Mouse (Mus musculus) left cerebral cortex, adult 2 months (tissue): ENCODE data around the gene Dop1b. TPM values are rescaled to one million over a fixed set of nuclear protein-coding genes. Genes with fewer than 3 reads are reported as not detected.
"Not testable (repeated sequence)": the region's sequence is repeated elsewhere in the genome, so short reads cannot be mapped to it uniquely, and the experiment has no call there.

Experiments
- DNase-seq, 2 experiments: peaks; one replicate each; pipeline ENCODE4 v3.0.0; 2021 to 2022; ENCODE audit warnings: low spot score in 2 of 2, mixed read lengths in 1 of 2; ENCODE audit errors: extremely low spot score in 1 of 2
- H3K27ac ChIP-seq: fragments of 200-600 bp; 2 replicates; pipeline ENCODE4 v1.8.1; 2022
- H3K4me3 ChIP-seq: fragments of 200-600 bp; 2 replicates; pipeline ENCODE4 v1.8.1; 2022
- CTCF ChIP-seq: fragments of 200-600 bp; IDR thresholded peaks from 2 replicates; pipeline ENCODE4 v1.8.1; 2022; ENCODE audit warnings: antibody characterized with exemption, mild to moderate bottlenecking, moderate library complexity
- intact Hi-C: fragments of 180-260 bp; cut with DNase I; formaldehyde crosslinking; loops from one replicate; pipeline ENCODE4 v1.15.1; 2025
- long read RNA-seq, 2 experiments: library from polyadenylated mRNA; stranded (forward); transcript quantifications; one replicate each; pipeline ENCODE4 v2.0.0; 2021; ENCODE audit warnings: borderline mapping rate in 2 of 2
- total RNA-seq, 2 experiments: library from RNA; stranded (reverse); gene quantifications; 2 replicates each; pipeline ENCODE4 v1.2.3; 2021

Gene Dop1b
- 100 to 1,000 TPM in 1 of 2 experiments, 10 to 100 TPM in 1; 98.5 to 117 TPM for total RNA-seq
- long read RNA-seq, experiment 1, full-length matches to known transcripts: 9 of 54 reads
- long read RNA-seq, experiment 1, partial matches to known transcripts: 26 of 54 reads
- long read RNA-seq, experiment 1, other reads (novel, unspliced or antisense): 19 of 54 reads
- long read RNA-seq, experiment 2, full-length matches to known transcripts: 9 of 42 reads
- long read RNA-seq, experiment 2, partial matches to known transcripts: 9 of 42 reads
- long read RNA-seq, experiment 2, other reads (novel, unspliced or antisense): 24 of 42 reads

- DNase-seq: peak; percentile 98 to 99
- TF ChIP-seq CTCF: no peak
- peak within 1 kb of the TSS; percentile 85 for H3K4me3 ChIP-seq
- intact Hi-C loops: no loop called here
- H3K27ac ChIP-seq: peak within 1 kb of the TSS; percentile 88
Measured at GRCm38 (mm10) chr16:93711411-93712188, at the start of gene Dop1b. Gene Dop1b, plus strand, starts transcription at chr16:93711904.

GRCm38 (mm10) chr16:93667976-93668375 lies 43.7 kb upstream of the Dop1b start:
- H3K4me3 ChIP-seq: no peak overlapping the region
- intact Hi-C loops: no loop called here
- no peak for DNase-seq
- no peak for TF ChIP-seq CTCF
- H3K27ac ChIP-seq: no peak overlapping the region

- no peak for DNase-seq
- no peak overlapping the region for H3K4me3 ChIP-seq
- H3K27ac ChIP-seq: no peak overlapping the region
- intact Hi-C loops: no loop called here
- TF ChIP-seq CTCF: no peak
Measured at GRCm38 (mm10) chr16:93669521-93669920, 42.2 kb upstream of the Dop1b start.

- DNase-seq, H3K27ac ChIP-seq, H3K4me3 ChIP-seq: not testable (repeated sequence)
- intact Hi-C loops: loop anchor here (5.0 kb wide), 1 partner anchor 53 kb away; no protein-coding TSS in a partner anchor
Measured at GRCm38 (mm10) chr16:93670466-93670865, 41.2 kb upstream of the Dop1b start.

GRCm38 (mm10) chr16:93671064-93671463 lies 40.6 kb upstream of the Dop1b start:
- TF ChIP-seq CTCF: peak; percentile 33
- Histone ChIP-seq H3K27ac (no peak overlapping the region), H3K4me3 (no peak overlapping the region)
- intact Hi-C loops: loop anchor here (5.0 kb wide), 1 partner anchor 54 kb away; no protein-coding TSS in a partner anchor
- DNase-seq: no peak

- no peak for DNase-seq
- Histone ChIP-seq H3K27ac (no peak overlapping the region), H3K4me3 (no peak overlapping the region)
- TF ChIP-seq CTCF: no peak
- intact Hi-C loops: no loop called here
Measured at GRCm38 (mm10) chr16:93676376-93676775, 35.3 kb upstream of the Dop1b start.

GRCm38 (mm10) chr16:93678206-93678605 lies 33.5 kb upstream of the Dop1b start:
- Histone ChIP-seq H3K27ac (no peak overlapping the region), H3K4me3 (no peak overlapping the region)
- no peak for DNase-seq
- TF ChIP-seq CTCF: no peak; the same call in 1 of the 2 replicates
- intact Hi-C loops: no loop called here

- no peak for DNase-seq
- no peak for TF ChIP-seq CTCF
- Histone ChIP-seq H3K4me3 (no peak overlapping the region), H3K27ac (no peak overlapping the region)
- intact Hi-C loops: no loop called here
Measured at GRCm38 (mm10) chr16:93679165-93679564, 32.5 kb upstream of the Dop1b start.

- no peak for DNase-seq
- Histone ChIP-seq H3K27ac (no peak overlapping the region), H3K4me3 (peak overlapping the region; percentile 58)
- no peak for TF ChIP-seq CTCF
- intact Hi-C loops: loop anchor here (10.0 kb wide), 2 partner anchors 83 to 233 kb away; no protein-coding TSS in a partner anchor
Measured at GRCm38 (mm10) chr16:93682156-93682688, 29.5 kb upstream of the Dop1b start.

- TF ChIP-seq CTCF: peak; percentile 51
- intact Hi-C loops: loop anchor here (10.0 kb wide), 2 partner anchors 82 to 232 kb away; no protein-coding TSS in a partner anchor
- H3K27ac ChIP-seq: peak within 1 kb of the TSS; percentile 77
- DNase-seq: peak; percentile 64 to 79
- H3K4me3 ChIP-seq: peak within 1 kb of the TSS; percentile 58
Measured at GRCm38 (mm10) chr16:93682689-93683507, 28.8 kb upstream of the Dop1b start, which contains the start of gene Cbr3. Gene Cbr3, plus strand, starts transcription at chr16:93683215.
